Mouse (Mus musculus) midbrain, embryonic 16.5 days (tissue): ENCODE results near the gene Odf3b. TPM values are rescaled to one million over a fixed set of nuclear protein-coding genes. Genes with fewer than 3 reads are reported as not detected.

Experiments
- ATAC-seq: fragments of 200-750 bp; cut with Nextera tagmentation; 2 replicates; pipeline ENCODE4 v1.8.0; 2017; ENCODE audit warnings: moderate TSS enrichment
- H3K27ac ChIP-seq: fragments of 300-500 bp; sonication (generic); 2 replicates; pipeline ENCODE4 v1.5.1; 2014; ENCODE audit warnings: mild to moderate bottlenecking, low read length, mixed read lengths
- H3K27me3 ChIP-seq: fragments of 300-500 bp; sonication (generic); 2 replicates; pipeline ENCODE4 v1.6.1; 2014; ENCODE audit warnings: low read depth, low read length, mixed read lengths; ENCODE audit not compliant: control insufficient read depth, insufficient read depth
- H3K36me3 ChIP-seq: fragments of 300-500 bp; sonication (generic); 2 replicates; pipeline ENCODE4 v1.6.1; 2014; ENCODE audit warnings: mild to moderate bottlenecking, low read length, moderate library complexity, mixed read lengths; ENCODE audit not compliant: control insufficient read depth, insufficient read depth
- H3K4me1 ChIP-seq: fragments of 300-500 bp; sonication (generic); 2 replicates; pipeline ENCODE4 v1.6.1; 2014; ENCODE audit warnings: mild to moderate bottlenecking, low read length, mixed read lengths; ENCODE audit not compliant: control insufficient read depth, insufficient read depth
- H3K4me2 ChIP-seq: fragments of 300-500 bp; sonication (generic); 2 replicates; pipeline ENCODE4 v1.6.1; 2014; ENCODE audit warnings: mild to moderate bottlenecking, low read length, mixed read lengths
- H3K4me3 ChIP-seq: fragments of 300-500 bp; sonication (generic); 2 replicates; pipeline ENCODE4 v1.5.1; 2014; ENCODE audit warnings: low read depth, mild to moderate bottlenecking, low read length, moderate library complexity, mixed read lengths
- H3K9ac ChIP-seq: fragments of 300-500 bp; sonication (generic); 2 replicates; pipeline ENCODE4 v1.6.1; 2014; ENCODE audit warnings: low read depth, low read length, mixed read lengths
- H3K9me3 ChIP-seq: fragments of 300-500 bp; sonication (generic); replicated peaks from 2 replicates; pipeline ENCODE4 v1.6.1; 2014; ENCODE audit warnings: mild to moderate bottlenecking, low read length, mixed read lengths; ENCODE audit not compliant: control insufficient read depth, poor library complexity, severe bottlenecking
- WGBS: fragments of 180-500 bp; shearing (Covaris S2); extraction: QIAGEN DNeasy Blood & Tissue Kit; methylation state at CpG from one replicate; pipeline ENCODE4 v1.1.7; 2014; 5-methylcytosine and 5-hydroxymethylcytosine counted together
- polyA plus RNA-seq: library from polyadenylated mRNA; unstranded; fragments of >200 nt; fragmentation: Nextera tagmentation; extraction: Ambion mirVana; gene quantifications from 2 replicates; pipeline ENCODE4 v1.2.1, GENCODE M21; 2015

Gene Odf3b
- polyA plus RNA-seq, 1 experiment from 2014 or later: 5.5 TPM

DNA sequence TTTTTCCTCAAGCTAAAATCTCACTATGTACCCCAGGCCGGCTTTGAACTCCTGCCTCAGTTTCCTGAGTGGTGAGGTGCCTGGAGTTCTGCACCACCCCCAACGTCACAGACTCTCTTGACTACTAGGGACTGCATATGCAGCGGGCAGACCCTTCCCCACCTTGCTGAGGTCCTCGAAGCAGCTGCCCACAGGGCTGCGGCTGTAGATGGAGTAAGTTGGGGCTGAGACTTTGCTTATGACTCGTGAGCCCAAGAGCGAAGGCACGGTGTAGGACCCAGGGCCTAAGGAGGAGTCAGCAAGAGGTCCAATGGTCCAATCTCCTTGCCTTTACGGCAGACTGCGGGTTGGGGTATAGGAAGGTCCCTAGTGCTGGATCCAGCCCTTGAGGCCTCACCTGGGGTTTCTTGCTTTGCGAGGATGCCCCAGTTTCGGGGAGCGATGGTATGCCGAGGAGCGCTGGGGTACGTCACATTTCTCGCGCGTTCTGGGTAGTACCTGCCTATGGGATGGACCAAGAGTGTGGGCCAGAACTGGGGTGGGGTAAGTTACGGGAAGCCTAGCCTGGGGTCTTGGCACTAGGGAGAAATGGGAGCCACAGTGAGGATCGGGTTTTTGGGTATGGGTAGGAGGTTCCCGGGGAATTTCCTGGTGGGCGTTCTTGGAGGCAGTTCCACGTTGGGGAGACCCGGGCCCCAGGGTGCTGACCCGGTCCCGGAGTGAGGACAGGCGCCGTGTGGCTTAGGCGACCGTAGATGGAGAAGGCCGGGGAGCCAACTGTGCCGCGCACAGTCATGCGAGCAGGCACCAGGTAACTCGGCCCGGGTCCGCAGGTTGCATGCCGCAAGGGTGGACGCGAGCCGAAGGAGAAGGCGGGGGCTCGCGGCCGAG, 899 bp downstream of the Odf3b start:
- WGBS: 13% methylated on average over 41 of the region's 46 CpGs

DNA sequence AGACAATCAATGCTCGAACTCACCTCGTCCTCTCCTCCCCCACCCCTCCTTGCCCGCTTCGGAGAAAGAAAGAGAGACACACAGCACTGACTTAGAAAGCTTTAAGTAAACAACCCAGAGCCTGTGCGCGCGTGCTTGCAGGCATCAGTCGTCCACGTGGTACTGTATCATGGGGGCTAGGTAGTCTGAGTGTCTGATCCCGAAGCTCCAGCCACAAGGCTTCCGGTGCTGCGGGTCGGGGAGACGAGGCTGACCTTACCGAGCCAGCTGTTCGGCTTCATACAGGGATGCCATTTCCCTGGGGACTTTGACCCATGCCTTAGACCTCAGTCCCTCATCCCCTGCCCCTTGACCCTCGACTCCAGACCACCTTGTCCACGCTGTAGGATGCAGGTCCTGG, 1.7 kb downstream of the Odf3b start:
- no peak overlapping the region for H3K4me3 ChIP-seq
- peaks cover 24% of the 10 kb centered on the region for H3K4me1 ChIP-seq
- 7% methylated on average over 18 of the region's 18 CpGs for WGBS
- no peak overlapping the region for H3K27ac ChIP-seq
- no peaks in the 10 kb centered on the region for H3K9me3 ChIP-seq
- no peak overlapping the region for H3K4me2 ChIP-seq
- no peaks in the 10 kb centered on the region for H3K36me3 ChIP-seq
- H3K27me3 ChIP-seq: peaks cover 35% of the 10 kb centered on the region
- H3K9ac ChIP-seq: no peak overlapping the region
- no peak for ATAC-seq

More for the DNA sequence above, 899 bp downstream of the Odf3b start:
- no peak overlapping the region for H3K27ac ChIP-seq
- peak overlapping the region; percentile 72 for H3K4me2 ChIP-seq
- H3K4me3 ChIP-seq: peak overlapping the region; percentile 40
- no peaks in the 10 kb centered on the region for H3K36me3 ChIP-seq
- no peaks in the 10 kb centered on the region for H3K9me3 ChIP-seq
- peaks cover 35% of the 10 kb centered on the region for H3K27me3 ChIP-seq
- peaks cover 17% of the 10 kb centered on the region; the same call in 1 of the 2 replicates for H3K4me1 ChIP-seq
- H3K9ac ChIP-seq: peak overlapping the region; percentile 49
- ATAC-seq: no peak

GRCm38 (mm10) chr15:89376957-89377356, 2.1 kb downstream of the Odf3b start, which contains the start of gene Tymp:
Tymp (minus strand) TSS chr15:89377039.
- peaks cover 35% of the 10 kb centered on the region for H3K27me3 ChIP-seq
- H3K4me2 ChIP-seq: no peak within 1 kb of the TSS
- H3K9ac ChIP-seq: no peak within 1 kb of the TSS
- ATAC-seq: no peak
- WGBS: 20% methylated on average over 16 of the region's 16 CpGs
- H3K9me3 ChIP-seq: no peaks in the 10 kb centered on the region
- H3K36me3 ChIP-seq: peaks cover 1% of the 10 kb centered on the region
- H3K4me1 ChIP-seq: peaks cover 24% of the 10 kb centered on the region
- H3K4me3 ChIP-seq: no peak within 1 kb of the TSS
- H3K27ac ChIP-seq: no peak within 1 kb of the TSS

- WGBS: 80% methylated on average over 7 of the region's 7 CpGs
- H3K4me1 ChIP-seq: peaks cover 24% of the 10 kb centered on the region
- no peak overlapping the region for H3K4me3 ChIP-seq
- H3K36me3 ChIP-seq: peaks cover 7% of the 10 kb centered on the region
- no peak for ATAC-seq
- no peak overlapping the region for H3K4me2 ChIP-seq
- peaks cover 35% of the 10 kb centered on the region for H3K27me3 ChIP-seq
- H3K9me3 ChIP-seq: no peaks in the 10 kb centered on the region
- no peak overlapping the region for H3K27ac ChIP-seq
- H3K9ac ChIP-seq: no peak overlapping the region
These were observed 3.0 kb downstream of the Odf3b start for GRCm38 (mm10) chr15:89376040-89376439.

- H3K9me3 ChIP-seq: no peaks in the 10 kb centered on the region
- no peak overlapping the region for H3K27ac ChIP-seq
- no peak overlapping the region for H3K9ac ChIP-seq
- H3K27me3 ChIP-seq: peaks cover 35% of the 10 kb centered on the region
- no peak overlapping the region for H3K4me3 ChIP-seq
- peaks cover 12% of the 10 kb centered on the region for H3K36me3 ChIP-seq
- peaks cover 24% of the 10 kb centered on the region for H3K4me1 ChIP-seq
- 92% methylated on average over 17 of the region's 17 CpGs for WGBS
- H3K4me2 ChIP-seq: no peak overlapping the region
- ATAC-seq: no peak
These were observed 4.1 kb downstream of the Odf3b start for GRCm38 (mm10) chr15:89374801-89375534.

DNA sequence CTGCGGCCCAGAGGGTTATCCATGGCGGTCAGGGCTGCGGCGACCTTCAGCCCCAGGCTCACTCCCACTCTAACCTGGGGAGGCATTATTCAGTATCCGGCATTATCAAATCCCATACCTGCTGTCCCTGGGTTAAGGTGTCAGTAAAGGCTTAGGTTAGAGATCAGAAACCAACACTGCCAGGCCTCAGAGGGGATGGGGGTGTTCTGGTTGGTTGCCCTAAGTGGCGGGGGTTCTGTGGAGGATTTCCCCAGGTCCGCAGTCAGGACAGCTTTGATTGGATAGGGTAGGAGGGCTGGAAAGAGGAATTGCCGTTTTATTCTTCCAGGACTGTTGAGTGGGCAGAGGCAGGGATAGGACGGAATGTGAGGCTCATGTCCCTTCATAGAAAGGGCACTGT, 4.7 kb downstream of the Odf3b start:
- 44% methylated on average over 9 of the region's 9 CpGs for WGBS
- H3K9ac ChIP-seq: peak overlapping the region; percentile 88
- H3K36me3 ChIP-seq: peaks cover 16% of the 10 kb centered on the region
- peak overlapping the region; percentile 72 for H3K4me3 ChIP-seq
- peak overlapping the region; percentile 94 for H3K27ac ChIP-seq
- ATAC-seq: peak; percentile 12; the same call in 1 of the 2 replicates
- H3K4me2 ChIP-seq: peak overlapping the region; percentile 82
- peaks cover 23% of the 10 kb centered on the region for H3K4me1 ChIP-seq
- H3K9me3 ChIP-seq: no peaks in the 10 kb centered on the region
- peaks cover 32% of the 10 kb centered on the region for H3K27me3 ChIP-seq

- H3K9ac ChIP-seq: peak within 1 kb of the TSS; percentile 88
- WGBS: under 1% methylated on average over 42 of the region's 42 CpGs
- peak; percentile 88 for ATAC-seq
- H3K4me1 ChIP-seq: peaks cover 18% of the 10 kb centered on the region
- H3K36me3 ChIP-seq: peaks cover 18% of the 10 kb centered on the region
- H3K27ac ChIP-seq: peak within 1 kb of the TSS; percentile 94
- H3K9me3 ChIP-seq: no peaks in the 10 kb centered on the region
- H3K4me3 ChIP-seq: peak within 1 kb of the TSS; percentile 72
- H3K4me2 ChIP-seq: peak within 1 kb of the TSS; percentile 82
- H3K27me3 ChIP-seq: peaks cover 28% of the 10 kb centered on the region
These were observed 5.3 kb downstream of the Odf3b start, which contains the start of gene Sco2 for GRCm38 (mm10) chr15:89373762-89374248. Sco2 (minus strand) TSS chr15:89373846.

- Histone ChIP-seq H3K9ac (peak overlapping the region; percentile 88), H3K36me3 (peaks cover 22% of the 10 kb centered on the region), H3K27me3 (peaks cover 24% of the 10 kb centered on the region), H3K4me2 (peak overlapping the region; percentile 82), H3K4me1 (peaks cover 13% of the 10 kb centered on the region), H3K9me3 (no peaks in the 10 kb centered on the region), H3K27ac (peak overlapping the region; percentile 94), H3K4me3 (peak overlapping the region; percentile 72)
- peak; percentile 84 for ATAC-seq
- WGBS: 2% methylated on average over 35 of the region's 35 CpGs
These were observed 5.9 kb downstream of the Odf3b start for GRCm38 (mm10) chr15:89373027-89373761.
